Mouse (Mus musculus) intestine, embryonic 14.5 days (tissue): ENCODE measurements at regions not wholly inside any gene's neighbourhood (a gene's known extent, or its start where the extent isn't known, plus 50 kb on each side); places are given as distances from the start of the nearest gene placed in this dataset.

ENCODE experiments used
- ATAC-seq: fragments of 200-750 bp; cut with Nextera tagmentation; replicated peaks from 2 replicates; pipeline ENCODE4 v1.8.0; 2017; ENCODE audit warnings: low read depth, moderate number of reproducible peaks, moderate TSS enrichment, moderate library complexity; ENCODE audit not compliant: low FRiP score, low TSS enrichment
- DNase-seq: peaks from one replicate; pipeline ENCODE4 v3.0.0-alpha.2; 2018; ENCODE audit warnings: low spot score
- H3K27ac ChIP-seq: fragments of 300-500 bp; sonication (generic); 2 replicates; pipeline ENCODE4 v1.5.1; 2014; ENCODE audit warnings: low read depth, mild to moderate bottlenecking, control low read depth
- H3K27me3 ChIP-seq: fragments of 300-500 bp; sonication (generic); replicated peaks from 2 replicates; pipeline ENCODE4 v1.6.1; 2014; ENCODE audit warnings: low read length, control low read depth; ENCODE audit not compliant: control insufficient read depth, insufficient read depth
- H3K36me3 ChIP-seq: fragments of 300-500 bp; sonication (generic); 2 replicates; pipeline ENCODE4 v1.6.1; 2014; ENCODE audit warnings: low read length, control low read depth; ENCODE audit not compliant: control insufficient read depth, insufficient read depth
- H3K4me1 ChIP-seq: fragments of 300-500 bp; sonication (generic); replicated peaks from 2 replicates; pipeline ENCODE4 v1.6.1; 2014; ENCODE audit warnings: low read length, control low read depth, mixed read lengths; ENCODE audit not compliant: control insufficient read depth, insufficient read depth
- H3K4me2 ChIP-seq: fragments of 300-500 bp; sonication (generic); 2 replicates; pipeline ENCODE4 v1.6.1; 2014; ENCODE audit warnings: low read length
- H3K4me3 ChIP-seq: fragments of 300-500 bp; sonication (generic); 2 replicates; pipeline ENCODE4 v1.5.1; 2014; ENCODE audit warnings: low read depth, low read length, control low read depth, mixed read lengths
- H3K9ac ChIP-seq: fragments of 300-500 bp; sonication (generic); 2 replicates; pipeline ENCODE4 v1.6.1; 2014; ENCODE audit warnings: mild to moderate bottlenecking, low read length
- H3K9me3 ChIP-seq: fragments of 300-500 bp; sonication (generic); 2 replicates; pipeline ENCODE4 v1.6.1; 2016; ENCODE audit warnings: low read length, control low read depth; ENCODE audit not compliant: control insufficient read depth
- WGBS: fragments of 180-500 bp; shearing (Covaris S2); extraction: QIAGEN DNeasy Blood & Tissue Kit; methylation state at CpG from one replicate; pipeline ENCODE4 v1.1.7; 2014; 5-methylcytosine and 5-hydroxymethylcytosine counted together

GRCm38 (mm10) chr11:71866690-71867089 lies 117.0 kb downstream of the Wscd1 start:
- no peak for DNase-seq
- Histone ChIP-seq H3K27me3 (no peaks in the 10 kb centered on the region), H3K4me1 (no peaks in the 10 kb centered on the region), H3K9me3 (no peaks in the 10 kb centered on the region), H3K9ac (no peak overlapping the region), H3K4me3 (no peak overlapping the region), H3K36me3 (no peaks in the 10 kb centered on the region), H3K4me2 (no peak overlapping the region), H3K27ac (no peak overlapping the region)
- ATAC-seq: no peak
- 77% methylated on average over 12 of the region's 12 CpGs for WGBS

DNA sequence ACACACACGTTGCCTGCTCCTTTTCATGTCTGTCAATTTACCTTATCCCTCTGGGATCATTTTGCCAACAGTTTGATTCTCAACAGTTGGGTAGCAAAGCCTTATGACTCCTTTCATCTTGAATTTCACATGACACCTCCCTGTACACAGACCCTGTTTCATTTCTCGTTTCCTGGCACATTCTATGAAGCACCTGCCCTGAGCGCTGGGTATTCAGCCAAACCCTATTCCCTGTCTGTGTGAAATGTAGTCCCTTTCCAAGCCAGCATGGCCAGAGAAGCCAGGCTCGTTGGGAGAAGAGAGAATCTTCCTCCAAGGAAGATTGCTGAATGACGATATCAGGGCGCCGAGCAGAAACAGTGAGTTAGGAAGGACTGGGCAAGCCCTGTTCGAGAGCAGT lies 108.2 kb downstream of the Wscd1 start:
- ATAC-seq (no peak), DNase-seq (no peak)
- Histone ChIP-seq H3K4me3 (no peak overlapping the region), H3K9ac (no peak overlapping the region), H3K4me1 (no peaks in the 10 kb centered on the region), H3K27me3 (no peaks in the 10 kb centered on the region), H3K4me2 (no peak overlapping the region), H3K27ac (no peak overlapping the region), H3K9me3 (no peaks in the 10 kb centered on the region), H3K36me3 (no peaks in the 10 kb centered on the region)
- WGBS: 84% methylated on average over 8 of the region's 8 CpGs

- Histone ChIP-seq H3K27me3 (no peaks in the 10 kb centered on the region), H3K9ac (no peak overlapping the region), H3K4me1 (no peaks in the 10 kb centered on the region), H3K4me2 (no peak overlapping the region), H3K36me3 (no peaks in the 10 kb centered on the region), H3K4me3 (no peak overlapping the region), H3K9me3 (no peaks in the 10 kb centered on the region), H3K27ac (no peak overlapping the region)
- ATAC-seq: no peak
- 82% methylated on average over 1 of the region's 1 CpGs for WGBS
- DNase-seq: no peak
Measured at GRCm38 (mm10) chr11:71855557-71855956, 105.8 kb downstream of the Wscd1 start.

DNA sequence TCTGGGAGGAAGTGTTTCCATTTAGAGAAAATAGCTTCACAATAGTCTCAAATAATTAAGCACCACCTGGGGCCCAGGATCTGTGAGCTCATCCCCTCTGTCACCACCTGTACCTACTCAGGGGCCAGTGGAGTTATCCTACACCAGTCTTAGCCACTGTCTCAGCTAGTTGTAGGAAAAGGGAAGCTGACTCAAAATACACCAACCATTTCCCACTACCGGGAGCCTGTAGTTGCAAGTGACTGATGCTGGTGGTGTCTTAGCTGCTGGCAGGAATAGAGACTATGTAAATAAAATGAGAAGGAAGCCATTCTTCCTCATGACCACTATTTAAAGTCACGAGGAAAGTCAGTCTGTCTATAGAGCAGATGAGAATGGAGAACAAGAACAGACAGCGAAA lies 105.3 kb downstream of the Wscd1 start:
- no peak overlapping the region for H3K27ac ChIP-seq
- ATAC-seq: no peak

DNA sequence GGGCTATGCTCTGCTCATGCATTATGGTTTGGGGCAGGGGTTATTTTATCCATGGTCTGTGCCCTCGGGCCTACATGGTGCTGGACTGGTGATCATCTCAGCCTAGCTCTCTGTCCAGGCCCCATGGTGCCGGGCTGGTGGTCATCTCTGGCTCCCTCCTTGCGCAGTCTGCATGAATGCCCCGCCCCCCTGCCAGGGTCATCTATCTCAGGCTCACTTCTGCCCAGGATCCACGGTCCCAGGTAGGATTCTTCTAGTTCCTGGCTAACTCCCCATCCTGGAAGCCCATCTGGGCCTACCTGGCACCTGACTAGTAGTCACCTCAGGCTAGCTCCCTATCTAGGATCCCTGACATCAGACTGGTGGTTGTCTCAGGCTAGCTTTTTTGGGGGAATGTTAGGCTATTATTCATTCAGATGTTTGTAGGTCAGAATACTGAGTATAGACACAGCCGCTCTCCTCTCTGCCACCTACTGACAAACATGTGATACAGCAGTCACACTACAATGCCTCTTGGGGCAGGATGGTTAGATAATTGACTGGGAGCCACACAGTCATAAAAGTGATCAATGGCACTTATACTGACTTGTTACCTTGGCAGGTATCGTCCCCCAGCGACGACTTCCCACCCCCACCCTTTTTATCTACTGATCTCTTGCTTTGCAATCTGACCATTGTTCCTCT lies 98.1 kb downstream of the Wscd1 start:
- ATAC-seq: no peak; the same call in 1 of the 2 replicates

More for the DNA sequence above, 105.3 kb downstream of the Wscd1 start:
- no peak overlapping the region for H3K4me3 ChIP-seq
- H3K4me2 ChIP-seq: no peak overlapping the region
- no peak for DNase-seq
- H3K27me3 ChIP-seq: no peaks in the 10 kb centered on the region
- no peaks in the 10 kb centered on the region for H3K4me1 ChIP-seq
- H3K9me3 ChIP-seq: no peaks in the 10 kb centered on the region
- WGBS: 76% methylated on average over 3 of the region's 3 CpGs
- no peaks in the 10 kb centered on the region for H3K36me3 ChIP-seq
- no peak overlapping the region for H3K9ac ChIP-seq

GRCm38 (mm10) chr11:71846496-71846895 lies 96.8 kb downstream of the Wscd1 start:
- Histone ChIP-seq H3K9ac (no peak overlapping the region), H3K27me3 (no peaks in the 10 kb centered on the region), H3K4me3 (no peak overlapping the region), H3K4me2 (no peak overlapping the region), H3K27ac (no peak overlapping the region), H3K36me3 (no peaks in the 10 kb centered on the region), H3K4me1 (no peaks in the 10 kb centered on the region), H3K9me3 (no peaks in the 10 kb centered on the region)
- ATAC-seq (no peak), DNase-seq (no peak)
- 58% methylated on average over 3 of the region's 3 CpGs for WGBS

More for the DNA sequence above, 98.1 kb downstream of the Wscd1 start:
- Histone ChIP-seq H3K9ac (no peak overlapping the region), H3K27me3 (no peaks in the 10 kb centered on the region), H3K4me1 (no peaks in the 10 kb centered on the region), H3K4me3 (no peak overlapping the region), H3K27ac (no peak overlapping the region), H3K36me3 (no peaks in the 10 kb centered on the region), H3K9me3 (no peaks in the 10 kb centered on the region), H3K4me2 (no peak overlapping the region)
- no peak for DNase-seq
- WGBS: 61% methylated on average over 9 of the region's 9 CpGs

GRCm38 (mm10) chr11:71840635-71841443 lies 91.1 kb downstream of the Wscd1 start:
- Histone ChIP-seq H3K27me3 (no peaks in the 10 kb centered on the region), H3K9me3 (no peaks in the 10 kb centered on the region), H3K27ac (no peak overlapping the region), H3K4me1 (no peaks in the 10 kb centered on the region), H3K4me2 (no peak overlapping the region), H3K4me3 (no peak overlapping the region), H3K9ac (no peak overlapping the region), H3K36me3 (no peaks in the 10 kb centered on the region)
- ATAC-seq (no peak), DNase-seq (no peak)
- WGBS: 82% methylated on average over 8 of the region's 8 CpGs
